Mouse (Mus musculus) kidney, adult 9 months (tissue): ENCODE results near the gene Map2k7.
A peak's percentile ranks its signal among the peaks of the same experiment; 100 is the strongest.

Experiments
- DNase-seq: peaks from one replicate; pipeline ENCODE4 v3.0.0; 2022

The Map2k7 gene

DNA sequence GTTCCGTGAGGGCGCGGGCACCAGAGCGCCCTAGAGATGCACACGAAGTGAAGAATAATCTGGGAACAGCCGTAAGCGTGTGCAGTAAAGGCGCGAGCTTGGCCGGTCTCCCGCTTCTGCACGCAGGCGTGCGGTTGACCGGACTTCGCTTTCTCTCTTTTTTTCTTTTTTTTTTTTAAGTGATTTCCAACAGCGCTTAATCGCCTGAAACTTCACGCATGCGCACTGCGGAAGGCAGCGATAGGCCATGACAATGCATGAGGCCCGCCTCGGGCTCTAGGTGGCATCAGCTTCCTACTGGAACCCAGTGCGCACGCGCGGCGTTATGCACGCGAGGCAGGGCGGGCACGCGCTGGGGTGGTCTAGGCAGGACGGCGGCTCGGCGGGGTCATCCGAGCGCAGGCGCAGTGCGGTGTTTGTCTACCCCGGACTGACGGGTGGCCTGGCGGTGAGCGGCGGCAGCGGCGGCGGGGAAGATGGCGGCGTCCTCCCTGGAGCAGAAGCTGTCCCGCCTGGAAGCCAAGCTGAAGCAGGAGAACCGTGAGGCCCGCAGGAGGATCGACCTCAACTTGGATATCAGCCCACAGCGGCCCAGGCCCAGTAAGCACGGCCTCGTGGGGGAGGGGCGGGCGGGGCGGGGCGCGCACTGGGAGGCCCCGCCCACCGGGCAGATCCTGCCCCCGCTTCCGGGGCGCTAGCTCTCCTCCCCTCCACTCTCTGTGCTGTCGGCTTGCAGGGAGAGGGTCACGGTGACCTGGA is at the start of gene Map2k7, which contains the start of gene Gm49320:
Gene Map2k7, plus strand, starts transcription at position 307 of the 759 bp plus-strand sequence.
Gene Gm49320, plus strand, starts transcription at position 432 of the 759 bp plus-strand sequence.
- peak; percentile 100 for DNase-seq

GRCm38 (mm10) chr8:4189031-4189722 is 49.4 kb upstream of the Map2k7 start:
- no peak for DNase-seq

DNA sequence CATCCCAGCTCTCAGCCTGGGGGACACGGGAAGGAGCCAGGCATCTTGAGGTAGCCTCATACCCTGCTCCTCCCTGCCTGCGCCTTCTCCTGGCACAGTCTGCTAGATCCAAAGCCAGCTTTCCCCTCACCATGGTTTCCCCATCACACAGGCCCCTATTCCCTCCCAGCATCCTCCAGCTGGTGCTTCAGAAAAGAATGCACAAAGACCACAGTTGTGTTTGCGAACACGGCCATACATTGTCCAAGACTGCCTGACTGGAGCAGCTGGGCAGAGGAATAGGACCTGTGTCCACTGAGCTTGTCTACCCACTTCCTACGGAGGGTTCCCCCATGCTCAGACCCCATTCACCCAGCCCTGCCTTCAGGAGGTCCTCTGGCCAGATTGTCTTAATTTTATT is 46.2 kb upstream of the Map2k7 start:
- no peak for DNase-seq

DNA sequence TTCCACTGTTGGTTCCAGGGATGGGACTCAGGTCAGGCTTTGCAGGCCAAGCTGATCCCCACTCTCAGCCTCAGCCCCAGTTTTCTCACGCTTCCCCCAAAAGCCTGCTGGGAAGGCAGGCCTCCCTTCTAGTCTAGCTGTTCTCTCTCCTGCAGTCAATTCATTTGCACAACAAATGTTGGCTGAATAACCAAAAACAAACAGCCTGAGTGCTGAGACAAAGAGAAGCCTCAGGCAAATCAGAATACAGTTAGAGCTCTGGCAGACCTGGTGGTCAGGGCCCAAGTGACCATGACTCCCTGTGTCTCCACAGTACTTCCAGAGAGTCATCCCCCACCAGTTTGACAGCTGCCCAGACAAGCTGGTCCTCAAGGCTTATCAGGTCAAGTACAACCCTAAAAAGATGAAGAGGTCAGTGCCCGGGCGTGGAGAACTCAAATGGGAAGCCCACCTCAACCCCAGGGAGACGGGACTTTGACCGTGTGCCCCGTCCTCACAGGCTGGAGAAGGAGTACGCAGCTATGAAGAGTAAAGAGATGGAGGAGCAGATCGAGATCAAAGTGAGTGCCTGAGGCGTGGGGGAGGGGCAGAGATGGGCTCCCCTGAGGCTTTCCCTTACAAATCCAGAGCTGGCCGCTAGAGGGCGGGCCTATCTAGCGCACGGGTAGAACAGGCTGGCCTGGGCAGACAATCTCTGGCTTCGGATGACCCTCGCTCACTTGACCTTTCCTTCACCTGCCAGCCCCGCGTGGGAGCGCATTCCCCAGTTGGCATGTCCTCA is 45.5 kb upstream of the Map2k7 start:
- peak; percentile 90 for DNase-seq

GRCm38 (mm10) chr8:4193588-4193894 is 45.0 kb upstream of the Map2k7 start:
- no peak for DNase-seq

DNA sequence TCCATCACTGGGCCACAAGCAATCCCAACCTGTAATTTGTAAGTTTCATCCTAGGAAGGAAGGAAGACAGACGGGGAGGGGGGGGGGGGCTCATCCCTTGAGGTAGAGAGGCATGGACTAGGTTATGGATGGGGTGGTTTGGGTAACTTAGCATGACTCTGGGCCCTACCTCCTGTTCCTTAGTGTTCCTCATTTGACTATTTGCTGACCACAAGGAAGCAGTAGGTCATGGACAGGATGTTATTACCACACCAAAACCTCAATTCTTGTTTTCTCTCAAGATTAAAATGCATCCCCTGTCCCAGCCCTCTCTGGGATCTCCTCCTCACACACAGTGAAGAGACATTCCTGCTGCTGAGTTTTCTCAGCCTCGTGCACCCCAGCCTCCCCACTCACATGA is 37.2 kb upstream of the Map2k7 start:
- DNase-seq = no peak

DNA sequence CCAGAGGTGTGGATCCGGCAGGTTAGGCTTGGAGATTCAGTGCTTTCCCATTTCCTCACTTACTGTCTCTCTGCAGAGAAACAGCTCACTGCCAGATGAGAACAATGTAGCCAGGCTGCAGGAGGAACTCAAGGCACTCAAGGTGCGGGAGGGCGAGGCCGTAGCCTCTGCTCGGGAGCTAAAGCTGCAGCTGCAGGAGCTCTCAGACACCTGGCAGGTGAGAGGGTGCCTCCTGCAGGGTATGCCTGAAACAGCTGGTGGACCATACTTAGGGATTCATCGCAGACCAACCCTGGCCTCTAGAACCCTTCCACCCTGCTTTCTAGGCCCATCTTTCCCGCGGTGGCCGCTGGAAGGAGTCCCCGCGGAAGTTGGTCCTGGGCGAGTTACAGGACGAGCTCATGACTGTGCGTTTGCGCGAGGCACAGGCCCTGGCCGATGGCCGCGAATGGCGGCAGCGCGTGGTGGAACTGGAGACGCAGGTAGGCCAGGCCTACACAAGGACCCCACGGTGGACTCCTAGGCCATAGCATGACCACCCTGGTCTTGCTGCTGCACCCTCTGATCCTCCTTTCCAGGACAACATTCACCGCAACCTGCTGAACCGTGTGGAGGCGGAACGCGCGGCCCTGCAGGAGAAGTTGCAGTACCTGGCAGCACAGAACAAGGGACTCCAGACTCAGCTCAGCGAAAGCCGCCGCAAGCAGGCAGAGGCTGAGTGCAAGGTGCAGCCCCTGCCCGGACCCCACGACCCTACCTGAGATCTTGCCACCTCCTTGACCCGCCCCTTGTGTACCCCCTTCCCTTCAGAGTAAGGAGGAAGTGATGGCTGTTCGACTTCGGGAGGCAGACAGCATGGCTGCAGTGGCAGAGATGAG is 33.1 kb upstream of the Map2k7 start:
- DNase-seq = no peak

- no peak for DNase-seq
Measured at GRCm38 (mm10) chr8:4206182-4207015, 32.1 kb upstream of the Map2k7 start.

- no peak for DNase-seq
Measured at GRCm38 (mm10) chr8:4207016-4207350, 31.6 kb upstream of the Map2k7 start.

DNA sequence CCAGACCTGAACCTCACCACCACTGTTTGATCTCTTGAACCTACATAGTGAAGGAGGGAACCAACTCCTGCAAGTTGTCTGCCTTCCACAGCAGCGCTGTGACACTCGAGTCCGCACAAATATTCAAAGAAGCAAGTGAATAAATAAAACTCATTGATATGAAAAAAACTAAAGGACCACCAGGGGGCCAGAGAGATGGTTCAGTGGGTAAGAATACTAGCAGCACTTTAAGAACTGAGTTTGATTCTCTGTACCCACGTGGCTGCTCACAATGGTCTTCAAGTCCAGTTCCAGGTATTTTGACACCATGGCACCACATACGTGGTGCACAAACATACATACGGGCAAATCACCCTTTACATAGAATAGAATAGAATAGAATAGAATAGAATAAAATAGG is 27.4 kb upstream of the Map2k7 start:
- no peak for DNase-seq

DNA sequence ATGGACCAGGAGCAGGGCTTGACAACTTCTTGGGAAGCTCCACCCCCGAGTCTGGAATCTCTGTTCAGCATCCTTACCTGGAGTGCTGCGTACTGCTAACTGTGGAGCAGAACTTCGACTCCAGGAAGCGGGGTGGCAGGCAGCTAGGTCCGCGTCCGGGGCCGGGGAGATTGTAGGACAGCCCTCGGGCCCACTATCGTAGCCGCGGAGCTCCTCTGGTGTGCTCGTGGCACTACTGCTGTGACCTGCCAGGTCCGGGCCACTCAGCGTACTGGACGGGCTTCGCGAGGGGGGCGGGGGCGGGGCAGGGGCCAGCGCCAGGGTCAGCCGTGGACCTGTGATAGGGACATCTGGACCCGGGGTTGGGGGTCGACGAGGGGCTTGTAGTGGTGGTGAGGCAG is 25.7 kb upstream of the Map2k7 start:
- no peak for DNase-seq

DNA sequence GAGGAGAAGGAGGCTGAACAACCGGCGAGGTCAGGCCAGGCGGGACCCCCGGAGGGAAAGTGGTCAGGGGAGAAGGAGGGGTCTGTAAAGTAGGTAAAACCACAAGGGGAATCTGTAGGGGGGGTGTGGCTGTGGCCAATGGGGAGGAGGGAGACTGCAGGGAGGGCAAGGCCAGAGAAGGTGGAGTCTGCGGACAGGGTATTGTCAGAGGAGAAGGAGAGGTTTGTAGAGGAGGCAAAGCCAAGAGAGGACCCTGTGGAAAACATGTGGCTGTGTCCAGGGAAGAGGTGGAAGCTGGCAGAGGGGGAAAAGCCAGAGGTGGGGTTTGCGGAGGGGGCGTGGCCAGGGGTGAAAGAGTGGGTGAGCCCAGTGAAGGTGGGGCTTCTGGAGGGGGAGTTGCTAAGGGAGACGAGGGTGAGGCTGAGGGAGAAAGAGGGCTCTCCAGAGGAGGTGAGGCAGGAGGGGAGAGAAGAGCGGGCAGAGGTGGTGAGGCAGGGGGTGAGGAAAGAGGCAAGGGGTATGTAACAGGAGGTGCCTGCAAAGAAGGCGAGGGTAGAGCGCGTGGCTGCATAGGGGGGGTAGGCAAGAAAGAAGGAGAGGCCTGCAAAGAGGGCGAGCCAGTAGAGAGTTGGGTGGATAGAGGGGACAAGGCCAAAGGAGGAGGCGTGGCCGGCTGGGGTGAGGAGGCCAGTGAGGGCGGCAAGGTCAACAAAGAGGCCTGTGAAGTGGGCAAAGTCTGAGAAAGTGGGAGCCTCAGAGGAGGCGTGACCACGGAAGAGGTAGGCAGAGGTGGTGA is 25.1 kb upstream of the Map2k7 start:
- DNase-seq = peak; percentile 44

GRCm38 (mm10) chr8:4214006-4214980 is 24.2 kb upstream of the Map2k7 start:
- peak; percentile 43 for DNase-seq

- no peak for DNase-seq
Measured at GRCm38 (mm10) chr8:4216296-4216695, 22.2 kb upstream of the Map2k7 start.

DNA sequence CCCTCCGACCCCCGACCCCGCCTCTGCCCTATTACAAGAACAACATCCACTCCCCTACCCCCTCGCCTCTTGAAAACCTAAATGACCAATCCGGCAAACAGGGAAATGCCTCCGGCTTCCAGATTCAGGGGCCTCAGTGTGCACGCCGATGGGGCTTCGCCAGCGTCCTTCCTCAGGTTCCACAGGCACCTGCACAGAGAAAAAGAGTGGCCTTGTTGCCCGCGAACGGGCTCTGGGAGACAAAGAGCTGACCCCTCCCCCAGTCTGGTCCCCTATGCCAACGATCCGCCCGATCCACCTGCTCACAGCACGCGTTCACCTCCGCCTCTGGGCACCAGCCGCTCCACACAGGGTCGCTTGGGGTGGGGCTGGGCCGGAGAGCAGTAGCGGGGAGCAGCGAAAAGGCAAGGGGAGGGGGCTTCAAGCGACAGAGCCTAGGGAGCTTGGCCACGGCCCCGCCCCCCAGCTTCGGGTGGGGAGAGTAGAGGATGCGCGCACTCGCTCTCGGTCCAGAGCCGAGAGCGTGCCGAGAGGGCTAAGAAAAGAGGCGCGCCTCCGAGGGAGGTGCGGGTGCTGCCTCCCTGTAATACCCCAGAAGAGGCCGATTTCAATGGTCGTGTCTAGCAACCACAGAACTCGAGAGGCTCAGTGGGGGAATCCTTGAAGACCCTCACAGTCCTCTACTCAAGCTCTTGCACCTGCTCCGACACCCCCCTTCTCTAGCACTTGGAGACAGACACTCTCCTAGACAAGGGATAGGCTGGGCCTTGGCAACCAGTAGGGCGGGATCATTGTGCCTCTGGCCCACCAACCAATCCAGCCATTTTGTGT is 21.5 kb upstream of the Map2k7 start, which contains the start of gene Prr36:
Gene Prr36, minus strand, starts transcription at position 669 of the 831 bp plus-strand sequence.
- no peak for DNase-seq

DNA sequence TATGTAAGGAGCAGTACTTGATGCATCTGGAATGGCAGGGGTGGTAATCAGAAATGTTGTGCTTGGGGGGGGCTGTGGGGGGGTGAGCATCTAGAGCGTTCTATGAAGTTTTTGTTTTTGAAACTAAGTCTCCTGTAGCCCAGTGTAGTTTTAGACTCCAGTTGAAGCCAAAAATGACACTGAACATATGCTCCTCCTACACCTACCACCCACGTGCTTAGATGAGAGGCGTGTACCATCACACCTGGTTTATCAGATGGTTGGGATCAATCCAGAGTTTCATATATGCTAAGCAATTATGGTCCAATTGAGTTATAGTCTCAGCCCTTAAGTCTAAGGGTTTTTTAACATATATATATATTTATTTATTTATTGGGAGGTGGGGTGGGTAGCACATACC is 18.9 kb upstream of the Map2k7 start:
- no peak for DNase-seq

DNA sequence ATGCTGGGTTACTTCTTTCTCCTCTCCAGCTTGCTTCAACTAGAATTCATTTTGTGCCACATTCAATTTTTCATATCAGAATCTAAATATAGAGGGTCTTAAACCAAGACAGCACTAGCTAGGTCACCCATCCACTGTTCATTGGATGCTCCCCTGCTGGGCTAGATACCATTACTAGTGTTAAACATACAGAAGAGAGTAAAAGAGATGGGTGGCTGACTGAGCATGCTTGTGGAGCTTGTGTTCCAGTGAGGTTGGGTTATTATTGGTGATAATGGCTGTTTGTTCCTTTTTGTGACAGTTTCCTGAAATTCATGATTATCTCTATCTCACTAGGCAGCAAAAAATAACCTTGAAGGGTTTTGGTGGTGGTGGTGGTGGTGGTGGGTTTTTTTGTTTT is 16.5 kb upstream of the Map2k7 start:
- DNase-seq = no peak

DNA sequence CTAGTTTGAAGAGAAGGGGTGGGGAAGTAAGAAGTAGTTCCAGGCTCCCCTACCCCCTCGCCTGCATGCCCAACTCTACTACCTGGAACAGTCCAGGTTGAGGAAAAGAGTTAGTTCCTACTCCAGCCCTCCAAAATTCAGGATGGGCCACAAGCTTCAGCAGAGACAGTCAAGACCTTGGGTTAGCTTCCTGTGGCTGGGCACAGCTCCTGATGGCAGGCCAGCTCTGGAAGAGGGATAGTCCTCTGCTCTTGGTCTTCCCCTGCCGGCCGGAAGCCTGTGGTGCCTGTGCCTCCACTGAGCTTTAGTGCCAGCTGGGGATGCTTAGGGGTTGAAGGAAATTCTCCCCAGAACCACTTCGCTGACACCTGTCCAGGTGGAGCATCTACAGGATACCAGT is 12.2 kb upstream of the Map2k7 start:
- DNase-seq = no peak
